Mouse (Mus musculus) adrenal gland, postnatal 4 days (tissue): ENCODE measurements at regions not wholly inside any gene's neighbourhood (a gene's known extent, or its start where the extent isn't known, plus 50 kb on each side); places are given as distances from the start of the nearest gene placed in this dataset.
A peak's percentile ranks its signal among the peaks of the same experiment; 100 is the strongest.

Experiments
- DNase-seq, 2 experiments: peaks; one replicate each; pipeline ENCODE4 v3.0.0; 2021 to 2022; ENCODE audit warnings: low spot score in 2 of 2, mixed read lengths in 2 of 2

DNA sequence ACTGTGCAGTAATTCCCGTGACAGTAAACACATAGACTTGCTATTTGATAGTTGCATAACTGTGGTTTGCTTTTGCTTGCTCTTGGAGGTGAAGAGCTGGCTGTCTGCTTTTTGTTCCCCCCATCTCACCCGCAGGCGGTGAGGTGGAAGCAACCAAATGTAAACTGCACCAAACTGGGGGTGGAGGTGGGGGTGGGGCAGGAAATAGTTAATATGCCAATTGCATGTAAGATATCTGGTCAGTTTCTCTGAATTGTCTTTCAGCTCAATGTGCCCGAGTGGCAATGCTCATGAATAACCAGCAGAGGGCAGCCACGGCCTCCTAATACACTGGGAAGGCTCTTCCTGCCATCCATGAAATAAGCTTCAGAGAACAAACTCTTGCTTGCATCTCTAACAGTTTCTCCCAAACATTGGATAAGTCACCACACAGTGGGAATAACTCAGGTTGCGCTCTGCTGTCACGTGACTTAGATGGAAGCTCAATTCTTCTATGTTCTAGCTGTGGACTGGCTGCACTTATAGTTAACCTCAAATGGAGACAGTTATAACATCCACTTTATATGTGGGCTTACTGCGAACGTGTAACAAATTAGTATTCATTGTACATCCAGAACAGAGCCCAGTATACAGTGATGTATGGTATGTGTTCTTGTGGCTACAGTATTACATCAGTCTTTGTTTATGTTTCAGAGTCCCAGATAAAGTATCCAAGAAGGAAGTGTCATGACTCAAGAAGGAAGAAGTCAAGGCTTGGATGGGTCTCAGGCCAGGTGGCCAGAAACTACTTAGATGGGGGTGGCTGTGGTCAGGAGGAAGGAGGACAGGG, 62.0 kb upstream of the Egflam start:
- DNase-seq: peak; percentile 15 to 37

- no peak for DNase-seq
Measured at GRCm38 (mm10) chr15:7462549-7462948, 64.4 kb upstream of the Egflam start.

DNA sequence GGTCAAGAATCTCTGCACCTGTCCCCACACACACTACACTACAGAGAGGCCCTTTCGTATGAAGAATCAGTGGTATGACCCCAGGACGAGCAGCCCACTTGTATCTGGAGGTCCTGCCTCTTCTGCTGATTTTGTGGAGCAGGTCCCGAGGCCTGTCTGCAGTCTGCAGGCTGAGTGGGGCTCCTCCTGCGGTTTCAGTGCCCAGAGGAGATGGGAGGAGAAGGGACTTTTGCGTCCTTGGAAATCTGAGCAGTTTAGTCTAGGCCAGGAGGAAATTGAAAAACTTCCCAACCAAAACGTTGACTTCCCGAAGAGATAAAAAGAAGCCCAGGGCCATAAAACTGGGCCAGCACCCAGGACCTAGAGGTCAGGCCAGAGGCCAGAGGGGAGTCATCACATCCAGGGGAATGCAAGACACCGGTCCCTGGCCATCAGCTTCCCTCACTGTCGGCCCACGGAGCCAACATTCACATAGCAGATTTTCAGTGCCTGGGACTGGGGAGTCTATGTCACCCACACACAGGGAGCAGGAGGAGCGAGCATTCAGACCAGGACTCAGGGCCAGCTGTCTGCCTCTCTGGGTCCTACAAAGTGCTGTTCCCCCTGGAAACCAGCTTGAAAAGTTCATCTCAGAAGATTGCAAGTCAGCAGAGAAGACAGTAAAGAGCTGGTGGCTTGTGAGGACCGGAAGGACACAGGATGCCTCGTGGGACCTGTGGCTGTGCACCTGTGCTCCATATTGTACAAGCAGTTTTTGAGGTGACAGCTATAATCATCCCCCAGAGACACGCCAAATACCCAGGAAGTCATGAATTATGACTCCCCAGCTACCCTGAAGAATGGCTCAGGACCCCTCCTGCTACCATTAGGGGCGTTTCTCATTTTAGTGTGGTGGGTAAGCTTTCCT, 65.5 kb upstream of the Egflam start:
- DNase-seq: no peak

- DNase-seq: no peak
Measured at GRCm38 (mm10) chr15:7480211-7480610, 82.0 kb upstream of the Egflam start.

DNA sequence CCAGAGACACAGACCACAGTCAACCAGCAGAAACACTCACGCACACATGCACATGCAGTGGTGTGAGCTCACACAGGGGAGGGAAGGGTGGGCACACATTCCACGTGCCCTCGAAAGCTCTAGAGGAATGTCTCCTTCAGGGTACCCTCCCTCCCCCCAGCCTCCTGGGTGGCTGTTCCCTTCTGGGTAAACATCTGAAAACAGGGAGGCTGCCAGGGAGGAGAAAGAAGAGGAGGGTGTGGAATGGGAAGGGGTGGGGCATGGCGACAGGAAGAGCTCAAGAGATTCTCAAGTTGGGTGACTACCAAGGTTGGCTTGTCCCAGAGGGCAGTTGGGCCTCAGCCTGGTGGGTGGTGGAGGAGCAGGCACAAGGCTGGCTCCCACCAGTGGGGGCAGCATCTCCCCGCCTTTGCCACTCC, 82.6 kb upstream of the Egflam start:
- no peak for DNase-seq

DNA sequence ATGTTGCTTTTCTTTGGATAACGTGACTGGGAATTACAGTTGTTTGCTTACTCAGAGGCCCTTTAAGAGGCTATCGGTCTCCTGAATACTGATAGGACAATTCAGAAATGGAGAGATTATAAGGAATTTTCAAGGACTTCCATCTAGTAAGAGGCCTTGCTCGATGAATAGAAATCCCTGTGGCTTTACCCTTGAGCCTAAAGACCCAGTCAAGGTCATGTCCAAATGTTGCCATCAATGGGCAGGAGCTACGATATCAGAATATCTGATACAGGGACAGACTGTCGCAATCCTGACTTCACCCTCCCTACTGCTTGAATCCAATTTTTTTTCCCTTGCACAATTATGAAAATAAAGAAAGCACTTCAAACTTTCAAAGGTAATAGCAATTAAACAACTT, 85.5 kb upstream of the Egflam start:
- DNase-seq: no peak

DNA sequence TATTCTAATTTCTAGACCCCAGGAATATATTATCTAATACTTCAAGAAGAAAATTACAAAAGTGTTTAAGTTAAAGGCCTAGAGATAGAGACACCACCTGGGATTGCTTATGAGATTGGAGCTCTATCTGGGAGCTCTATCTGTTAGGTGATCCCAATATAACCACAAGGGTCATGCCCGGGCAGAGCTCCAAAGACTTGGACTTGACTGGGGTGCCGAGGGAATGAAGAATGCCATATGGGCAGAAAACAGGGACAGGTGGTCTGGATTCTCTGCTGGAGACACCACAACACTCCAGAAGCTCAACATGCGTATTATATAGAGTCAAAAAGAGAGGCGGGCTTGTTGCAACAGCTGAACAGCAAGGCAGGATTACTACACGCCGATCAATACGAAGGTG, 92.9 kb upstream of the Egflam start:
- DNase-seq: no peak

DNA sequence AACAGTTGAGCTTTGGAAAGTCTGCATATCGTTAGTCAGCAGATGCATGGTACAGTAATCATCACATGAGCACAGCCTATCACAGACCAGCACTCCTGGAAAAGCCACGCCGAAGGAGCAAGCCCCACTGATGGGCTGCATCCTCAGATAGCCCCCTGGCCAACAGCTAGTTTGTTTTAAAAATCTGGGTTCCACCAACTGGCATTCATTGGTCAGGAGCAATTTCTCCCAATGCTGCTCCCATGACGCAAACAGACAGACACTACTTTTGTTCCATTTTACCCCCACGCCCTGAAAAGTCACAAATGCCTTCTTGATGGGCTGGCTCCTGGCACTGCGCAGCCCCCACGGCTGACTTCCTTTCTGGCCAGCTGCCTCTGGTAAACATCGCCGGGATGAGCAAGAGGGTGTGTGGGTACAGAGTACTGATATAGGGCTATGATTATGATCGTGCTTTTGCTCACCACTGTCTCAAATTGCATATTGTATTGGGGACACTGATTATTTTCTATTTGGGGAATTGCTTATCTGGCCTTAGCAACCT, 95.0 kb upstream of the Egflam start:
- DNase-seq: no peak

DNA sequence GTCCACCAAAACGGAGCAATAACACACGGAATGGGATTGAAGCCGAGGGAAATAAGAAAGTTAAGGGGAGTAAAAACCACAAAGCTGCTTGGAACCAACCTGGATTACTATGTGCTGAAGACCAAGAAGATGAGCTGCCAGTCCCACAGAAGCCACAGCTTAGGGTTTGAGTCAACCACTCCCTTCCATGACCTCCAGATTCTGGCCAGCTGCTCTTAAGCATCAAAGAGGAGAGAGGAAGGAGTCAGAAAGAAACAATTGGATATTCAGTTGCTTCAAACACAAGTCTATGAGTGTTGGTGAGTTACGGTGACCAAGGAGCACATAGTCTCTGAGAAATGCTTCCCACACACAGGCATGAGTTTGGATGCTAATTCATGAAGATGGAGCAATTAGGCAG, 99.7 kb upstream of the Egflam start:
- DNase-seq: no peak

DNA sequence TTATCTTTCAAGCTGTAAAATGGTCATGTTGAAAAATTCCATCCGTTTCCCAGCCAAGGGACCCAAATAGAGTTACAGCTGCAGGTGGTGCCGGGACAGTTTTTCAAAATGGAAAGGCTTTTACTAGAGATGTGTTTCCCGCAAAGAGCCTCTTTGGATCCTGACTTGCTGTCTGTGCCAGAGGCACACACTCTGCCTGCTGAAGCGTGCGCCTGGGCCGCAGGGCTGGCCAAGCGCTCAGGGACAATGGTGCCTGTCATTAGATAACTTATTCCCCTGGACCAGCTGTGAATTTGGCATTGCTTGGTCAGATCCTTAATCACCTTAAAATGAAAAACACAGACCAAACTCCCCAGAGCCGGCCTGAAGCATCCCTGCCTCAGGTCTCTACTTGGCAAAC, 110.3 kb upstream of the Egflam start:
- DNase-seq: no peak

DNA sequence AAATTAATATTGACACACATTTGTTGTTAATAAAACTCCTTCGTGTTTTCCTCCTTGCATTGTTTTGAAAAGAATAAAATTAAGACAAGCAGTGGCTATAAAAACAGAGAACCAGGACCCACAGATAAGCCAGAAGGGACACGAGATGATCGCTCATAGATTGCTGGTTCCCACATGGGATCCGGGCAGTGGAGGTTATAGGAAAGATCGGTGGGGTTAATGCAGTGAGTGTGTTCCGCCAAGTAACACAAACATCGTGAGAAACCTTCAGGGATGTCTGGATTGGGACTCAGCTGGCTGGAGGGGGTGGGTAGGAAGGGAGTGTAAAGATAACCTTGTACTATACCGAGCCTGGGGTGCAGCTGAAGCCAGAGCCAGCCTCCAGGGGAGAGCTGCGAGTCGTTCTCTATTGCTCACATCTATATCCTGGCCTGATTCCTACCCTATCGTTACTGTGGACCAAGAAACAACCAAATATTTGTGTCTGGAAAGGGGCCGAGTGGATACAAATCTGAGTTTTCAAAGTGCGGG, 116.6 kb upstream of the Egflam start:
- DNase-seq: no peak

DNA sequence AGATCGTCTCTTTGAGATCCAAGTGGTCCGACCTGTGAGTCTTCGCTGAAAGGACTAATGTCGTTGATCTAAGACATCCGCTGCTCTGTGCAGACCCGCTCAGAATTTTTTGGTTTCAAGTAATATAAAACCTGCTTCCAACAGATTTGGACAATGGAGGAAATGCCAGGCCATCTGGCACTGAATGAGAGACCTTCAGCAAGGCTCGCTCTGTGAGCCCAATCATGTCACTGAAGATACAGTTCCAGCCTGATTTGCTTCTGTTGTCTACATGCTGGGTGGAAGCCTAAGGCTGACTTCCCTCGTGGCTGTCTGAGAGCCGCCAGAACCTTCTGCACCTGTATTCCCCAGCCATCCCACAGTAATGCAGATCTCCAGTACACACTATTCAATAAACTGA, 123.4 kb upstream of the Egflam start:
- no peak for DNase-seq

DNA sequence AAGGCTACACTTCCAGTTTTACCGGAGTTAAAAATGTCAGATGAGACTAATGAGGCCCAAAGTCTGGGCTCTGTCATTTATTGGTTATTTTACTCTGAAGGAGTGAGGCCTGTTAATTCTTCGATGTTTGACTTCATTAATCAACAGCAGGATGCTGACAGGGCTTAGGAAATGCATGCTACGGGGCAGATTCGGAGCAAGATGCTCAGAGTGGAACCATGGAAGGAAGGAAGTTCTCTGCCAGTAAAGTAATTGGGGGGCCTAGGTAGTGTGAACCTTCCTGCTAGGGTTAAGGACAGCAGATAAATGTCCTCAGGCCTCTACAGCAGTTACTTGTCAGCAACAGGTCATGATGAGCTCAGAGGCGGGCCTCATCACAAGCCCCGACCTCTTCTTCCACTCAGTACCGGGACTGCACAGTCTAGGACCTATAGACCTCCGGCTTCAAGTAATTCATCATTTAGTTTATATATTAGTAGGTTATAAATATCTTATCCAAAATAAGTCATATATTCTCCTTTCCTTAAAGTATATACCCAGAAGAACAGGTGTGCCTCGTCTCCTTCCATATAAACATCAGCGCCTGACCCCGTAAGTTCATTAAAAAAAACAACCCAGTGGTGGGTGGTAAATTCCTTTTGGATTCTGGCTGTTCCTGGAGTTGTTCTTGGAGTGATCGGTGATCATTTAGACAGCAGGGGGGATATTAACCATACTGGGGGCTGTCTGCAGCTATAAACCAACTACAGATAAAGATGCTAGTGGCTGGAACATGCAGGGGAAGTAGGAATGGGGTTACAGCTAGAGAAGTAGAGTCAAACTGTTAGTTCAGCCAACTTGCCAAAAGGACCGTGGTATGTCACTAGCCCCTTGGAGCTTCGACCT, 124.9 kb upstream of the Egflam start:
- no peak for DNase-seq

- DNase-seq: no peak
Measured at GRCm38 (mm10) chr15:7530959-7531588, 132.9 kb upstream of the Egflam start.

DNA sequence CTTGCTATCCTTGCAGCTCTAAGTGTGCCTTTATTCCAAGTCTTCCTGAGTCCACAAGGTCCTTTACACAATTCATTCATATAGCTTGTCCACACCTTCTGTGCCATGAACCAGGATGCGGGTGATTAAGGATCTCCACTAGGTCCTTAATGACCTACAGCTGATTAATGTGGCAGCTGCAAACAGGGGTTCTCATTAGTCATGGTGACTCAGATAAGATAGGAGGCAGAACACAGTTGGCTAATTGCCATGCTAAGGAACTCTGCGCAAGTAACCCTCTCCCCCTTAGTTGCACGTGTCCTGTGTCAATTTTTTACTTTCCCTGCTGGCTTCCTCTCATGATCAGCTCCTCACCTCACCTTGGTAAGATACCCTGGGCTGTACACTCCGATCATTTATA, 139.7 kb upstream of the Egflam start:
- no peak for DNase-seq

- DNase-seq: no peak
Measured at GRCm38 (mm10) chr15:7553190-7553895, 155.1 kb upstream of the Egflam start.

DNA sequence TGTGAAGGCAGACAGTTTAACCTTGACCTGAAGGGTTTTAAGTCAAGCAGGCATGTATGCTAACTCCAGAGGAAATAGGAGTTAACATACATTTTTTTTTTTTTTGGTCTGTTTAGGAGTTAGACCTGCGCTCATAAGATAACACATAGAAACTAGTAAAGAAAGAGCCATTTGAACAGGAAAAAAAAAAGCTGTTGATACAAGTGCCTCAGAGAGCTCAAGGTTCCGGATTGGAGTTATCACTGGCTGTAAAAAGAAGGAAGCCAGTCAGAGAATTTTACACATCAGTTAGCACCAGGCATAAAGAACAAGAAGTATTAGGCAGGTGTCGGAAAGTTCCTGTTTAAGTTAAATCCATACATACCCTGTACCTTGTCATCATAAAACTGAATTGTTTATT, 156.2 kb upstream of the Egflam start:
- no peak for DNase-seq

GRCm38 (mm10) chr15:7563279-7563678, 165.1 kb upstream of the Egflam start:
- no peak for DNase-seq

DNA sequence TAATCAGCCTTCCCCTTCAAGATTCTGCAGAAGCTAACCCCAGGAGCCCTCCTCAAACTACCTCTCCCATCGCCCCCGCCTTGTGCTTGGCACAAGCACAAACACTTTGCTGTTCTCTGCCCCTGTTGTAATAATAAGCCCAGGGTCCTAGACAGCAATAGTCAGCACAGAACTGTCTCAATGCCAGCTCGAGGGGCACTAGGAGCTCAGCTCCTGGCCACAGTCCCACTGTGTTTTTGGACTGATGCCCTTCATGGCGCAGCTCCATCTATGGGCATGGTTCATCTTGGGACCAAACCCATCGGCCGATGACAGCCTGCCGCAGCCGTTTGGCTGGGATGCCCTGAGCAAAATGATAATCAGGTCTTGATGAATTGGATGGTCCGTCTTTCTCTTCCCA, 165.5 kb upstream of the Egflam start:
- DNase-seq: peak in 1 of 2 experiments; percentile 7

GRCm38 (mm10) chr15:7572221-7572620, 174.0 kb upstream of the Egflam start:
- no peak for DNase-seq
